Mouse (Mus musculus) CH12.LX (cell line): ENCODE measurements around the gene 4931428F04Rik.

Experiments
- CTCF ChIP-seq, 2 experiments: IDR thresholded peaks in 1 of 2; conservative IDR thresholded peaks in 1 of 2; 2 replicates each; pipeline ENCODE4 v1.5.1; 2011 to 2012; ENCODE audit warnings: low read depth in 2 of 2, low read length in 2 of 2, improper control_type of control experiment in 1 of 2, inconsistent platforms in 1 of 2, mild to moderate bottlenecking in 1 of 2, moderate library complexity in 1 of 2
- E2F4 ChIP-seq: IDR thresholded peaks from 2 replicates; pipeline ENCODE4 v1.6.1; 2011; ENCODE audit warnings: low read depth, low read length, improper control_type of control experiment; ENCODE audit not compliant: insufficient replicate concordance
- EP300 ChIP-seq: IDR thresholded peaks from 2 replicates; pipeline ENCODE4 v1.6.1; 2011; ENCODE audit warnings: low read length, improper control_type of control experiment
- ETS1 ChIP-seq: conservative IDR thresholded peaks from 2 replicates; pipeline ENCODE4 v1.6.1; 2012; ENCODE audit warnings: low read depth, mild to moderate bottlenecking, inconsistent platforms, low read length, improper control_type of control experiment, moderate library complexity
- MAX ChIP-seq: IDR thresholded peaks from 2 replicates; pipeline ENCODE4 v1.6.1; 2011; ENCODE audit warnings: low read length, improper control_type of control experiment
- MAZ ChIP-seq: IDR thresholded peaks from 2 replicates; pipeline ENCODE4 v1.6.1; 2012; ENCODE audit warnings: low read depth, mild to moderate bottlenecking, inconsistent platforms, low read length, improper control_type of control experiment, moderate library complexity
- NRF1 ChIP-seq: IDR thresholded peaks from 2 replicates; pipeline ENCODE4 v1.6.1; 2014; ENCODE audit warnings: low read depth, mild to moderate bottlenecking, inconsistent platforms, low read length, improper control_type of control experiment, moderate library complexity
- POLR2A ChIP-seq: IDR thresholded peaks from 2 replicates; pipeline ENCODE4 v1.6.1; 2011; ENCODE audit warnings: low read depth, mild to moderate bottlenecking, improper control_type of control experiment, low read length
- USF1 ChIP-seq: IDR thresholded peaks from 2 replicates; pipeline ENCODE4 v1.6.1; 2014; ENCODE audit warnings: low read depth, mild to moderate bottlenecking, inconsistent platforms, low read length, improper control_type of control experiment
- USF2 ChIP-seq: conservative IDR thresholded peaks from 2 replicates; pipeline ENCODE4 v1.6.1; 2011; ENCODE audit warnings: low read depth, low read length, improper control_type of control experiment

DNA sequence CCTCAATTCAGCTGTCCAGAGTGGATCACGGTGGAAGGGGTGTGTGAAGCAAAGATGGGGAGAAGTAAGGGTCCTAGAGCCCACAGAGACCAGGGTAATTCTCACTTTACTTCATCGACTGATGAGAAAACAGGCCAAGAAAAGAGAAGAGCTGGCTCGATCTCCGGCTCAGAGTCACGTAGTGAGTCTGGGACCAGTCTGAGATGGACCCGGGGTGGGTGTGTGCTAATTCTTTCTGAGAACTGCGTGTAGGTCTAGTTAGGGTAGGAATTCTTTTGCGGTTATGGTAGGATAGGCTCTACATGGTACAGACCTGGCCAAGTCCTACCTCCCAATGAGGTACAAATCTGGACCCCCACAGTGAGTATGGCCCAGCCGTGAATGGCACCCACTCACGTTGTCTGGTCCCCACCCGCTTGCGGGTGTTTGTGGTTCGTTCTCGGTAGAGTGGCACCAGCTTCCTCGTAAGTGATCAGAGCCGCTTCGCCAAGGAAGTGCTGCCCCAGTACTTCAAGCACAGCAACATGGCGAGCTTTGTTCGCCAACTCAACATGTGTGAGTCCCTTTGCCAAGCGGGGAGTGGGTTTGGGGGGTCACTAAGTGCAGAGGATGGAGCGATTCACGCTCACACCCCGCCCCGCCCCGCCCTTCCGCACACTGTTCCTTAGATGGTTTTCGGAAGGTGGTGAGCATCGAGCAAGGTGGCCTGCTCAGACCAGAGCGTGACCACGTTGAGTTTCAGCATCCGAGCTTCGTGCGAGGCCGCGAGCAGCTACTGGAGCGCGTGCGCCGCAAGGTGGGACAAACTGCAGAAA, 19.4 kb downstream of the 4931428F04Rik start:
- no peak for TF ChIP-seq CTCF (conservative IDR thresholded peaks at IDR 0.05 in 1 of 2, IDR thresholded peaks at IDR 0.05 in 1 of 2; ENCODE audit: low read depth in 2 of 2, low read length in 2 of 2)
- no peak for TF ChIP-seq ETS1
- TF ChIP-seq NRF1 = no peak
- no peak for TF ChIP-seq USF2
- no peak for TF ChIP-seq E2F4
- no peak for TF ChIP-seq POLR2A
- no peak for TF ChIP-seq MAZ
- TF ChIP-seq EP300 = no peak
- TF ChIP-seq USF1 = no peak
- TF ChIP-seq MAX = no peak
